Mouse (Mus musculus): ENCODE results near the gene Prkcq.

DNA sequence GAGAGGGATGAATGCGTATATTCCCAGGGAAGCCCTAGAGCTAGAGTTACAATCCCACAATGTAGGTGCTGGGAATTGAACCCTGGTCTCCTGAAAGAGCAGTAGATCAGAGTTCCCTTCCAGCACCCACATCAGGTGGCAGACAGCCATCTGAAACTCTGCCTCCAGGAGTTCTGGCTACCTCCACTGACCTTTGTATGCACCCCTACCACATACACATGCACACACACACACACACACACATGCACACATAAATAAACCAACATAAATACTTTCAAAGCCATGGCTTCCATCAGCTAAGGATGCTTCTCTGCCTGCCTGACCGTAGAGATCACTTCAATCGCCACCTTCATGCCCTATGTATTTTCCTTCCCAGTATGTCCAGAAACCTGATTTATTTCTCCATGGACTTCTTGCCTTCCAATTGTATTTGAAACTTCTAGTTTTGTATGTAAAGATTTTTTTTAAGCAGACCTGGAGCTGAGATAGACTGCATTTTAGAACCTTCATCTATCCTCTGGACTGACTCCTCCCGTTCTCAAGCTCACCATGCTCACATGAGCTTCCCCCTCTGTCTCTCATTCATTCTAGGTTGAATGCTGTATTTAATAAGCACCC is 17.4 kb downstream of the Prkcq start:
- TF ChIP-seq CTCF (IDR thresholded peaks at IDR 0.05; ENCODE audit: borderline replicate concordance, control insufficient read depth, extremely low read depth, insufficient read depth, low read length, poor library complexity) = no peak
- TF ChIP-seq POLR2A (IDR thresholded peaks at IDR 0.05; ENCODE audit: control insufficient read depth, extremely low read depth, insufficient read depth, low read length, poor library complexity) = no peak

Data from thymus, adult 2 months (tissue).